Mouse (Mus musculus) right cerebral cortex, postnatal 4 days (tissue): ENCODE results near the gene Etnk2.
"Not testable (repeated sequence)": the region's sequence is repeated elsewhere in the genome, so short reads cannot be mapped to it uniquely, and the experiment has no call there.

Experiments used
- DNase-seq: peaks from one replicate; pipeline ENCODE4 v3.0.0-alpha.2; 2022

Etnk2 gene

GRCm38 (mm10) chr1:133363276-133364021 is at the start of gene Etnk2:
Etnk2 (plus strand) TSS chr1:133363572.
- peak; percentile 71 for DNase-seq

GRCm38 (mm10) chr1:133314364-133314763 is 49.0 kb upstream of the Etnk2 start:
- peak; percentile 76 for DNase-seq

- DNase-seq = no peak
Observed at GRCm38 (mm10) chr1:133315775-133316174, 47.6 kb upstream of the Etnk2 start.

GRCm38 (mm10) chr1:133316577-133316976 is 46.8 kb upstream of the Etnk2 start:
- DNase-seq = no peak

GRCm38 (mm10) chr1:133317149-133317548 is 46.2 kb upstream of the Etnk2 start:
- DNase-seq = no peak

- DNase-seq = no peak
Observed at GRCm38 (mm10) chr1:133321267-133321925, 42.0 kb upstream of the Etnk2 start, which contains the start of gene Kiss1. Kiss1 (plus strand) TSS chr1:133321875.

GRCm38 (mm10) chr1:133323333-133323732 is 40.0 kb upstream of the Etnk2 start:
- no peak for DNase-seq

GRCm38 (mm10) chr1:133325951-133326350 is 37.4 kb upstream of the Etnk2 start:
- DNase-seq = no peak

GRCm38 (mm10) chr1:133327094-133327493 is 36.3 kb upstream of the Etnk2 start:
- no peak for DNase-seq

GRCm38 (mm10) chr1:133328299-133328795 is 35.0 kb upstream of the Etnk2 start:
- no peak for DNase-seq

GRCm38 (mm10) chr1:133328896-133329637 is 34.3 kb upstream of the Etnk2 start:
- DNase-seq = peak; percentile 41

- no peak for DNase-seq
Observed at GRCm38 (mm10) chr1:133329638-133329964, 33.8 kb upstream of the Etnk2 start.

- DNase-seq = no peak
Observed at GRCm38 (mm10) chr1:133331142-133331541, 32.2 kb upstream of the Etnk2 start.

GRCm38 (mm10) chr1:133332656-133333430 is 30.5 kb upstream of the Etnk2 start:
- no peak for DNase-seq

GRCm38 (mm10) chr1:133333937-133334336 is 29.4 kb upstream of the Etnk2 start:
- DNase-seq = no peak

GRCm38 (mm10) chr1:133340403-133340802 is 23.0 kb upstream of the Etnk2 start:
- DNase-seq = not testable (repeated sequence)

- DNase-seq = no peak
Observed at GRCm38 (mm10) chr1:133344357-133344756, 19.0 kb upstream of the Etnk2 start.

- peak; percentile 59 for DNase-seq
Observed at GRCm38 (mm10) chr1:133346531-133346930, 16.8 kb upstream of the Etnk2 start.

- DNase-seq = no peak
Observed at GRCm38 (mm10) chr1:133347226-133347625, 16.1 kb upstream of the Etnk2 start.

- DNase-seq = no peak
Observed at GRCm38 (mm10) chr1:133347693-133348520, 15.5 kb upstream of the Etnk2 start.

- DNase-seq = no peak
Observed at GRCm38 (mm10) chr1:133350210-133350609, 13.2 kb upstream of the Etnk2 start, which contains the start of gene Ren1. Ren1 (plus strand) TSS chr1:133350510.

- DNase-seq = peak; percentile 51
Observed at GRCm38 (mm10) chr1:133351762-133352161, 11.6 kb upstream of the Etnk2 start.
